Mouse (Mus musculus): Measurements from ENCODE around the gene Ugt1a1.

The Ugt1a1 gene

GRCm38 (mm10) chr1:88258361-88258760 lies 46.6 kb downstream of the Ugt1a1 start:
- in situ Hi-C loops (cut with MboI, MseI): no loop called here

GRCm38 (mm10) chr1:88258881-88259642 lies 47.3 kb downstream of the Ugt1a1 start:
- in situ Hi-C loops (cut with MboI, MseI): no loop called here

- in situ Hi-C loops (cut with MboI, MseI): loop anchor here (10.0 kb wide), 1 partner anchor 705 kb away; no protein-coding TSS in a partner anchor
Observed at GRCm38 (mm10) chr1:88259643-88260024, 47.9 kb downstream of the Ugt1a1 start.

DNA sequence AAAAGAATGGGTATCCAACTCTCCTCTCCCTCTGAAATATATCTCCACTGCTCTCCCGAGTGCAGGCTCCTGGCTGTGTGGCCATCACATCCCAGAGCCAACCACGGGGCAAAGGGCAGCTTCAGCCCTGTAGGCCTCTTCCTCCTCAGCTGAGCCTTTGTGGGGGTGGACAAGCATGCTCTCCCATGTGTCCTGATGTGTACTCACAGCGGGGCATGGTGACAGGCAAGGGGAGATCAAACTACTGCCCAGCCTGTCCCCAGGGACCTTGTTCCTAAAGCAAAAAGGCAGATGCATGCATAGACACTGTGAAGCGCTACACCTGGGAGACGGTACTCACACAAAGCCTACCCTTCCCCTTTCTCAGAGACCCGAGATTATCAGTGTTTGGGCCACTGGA lies 48.4 kb downstream of the Ugt1a1 start:
- in situ Hi-C loops (cut with MboI, MseI): loop anchor here (10.0 kb wide), 1 partner anchor 705 kb away; no protein-coding TSS in a partner anchor

DNA sequence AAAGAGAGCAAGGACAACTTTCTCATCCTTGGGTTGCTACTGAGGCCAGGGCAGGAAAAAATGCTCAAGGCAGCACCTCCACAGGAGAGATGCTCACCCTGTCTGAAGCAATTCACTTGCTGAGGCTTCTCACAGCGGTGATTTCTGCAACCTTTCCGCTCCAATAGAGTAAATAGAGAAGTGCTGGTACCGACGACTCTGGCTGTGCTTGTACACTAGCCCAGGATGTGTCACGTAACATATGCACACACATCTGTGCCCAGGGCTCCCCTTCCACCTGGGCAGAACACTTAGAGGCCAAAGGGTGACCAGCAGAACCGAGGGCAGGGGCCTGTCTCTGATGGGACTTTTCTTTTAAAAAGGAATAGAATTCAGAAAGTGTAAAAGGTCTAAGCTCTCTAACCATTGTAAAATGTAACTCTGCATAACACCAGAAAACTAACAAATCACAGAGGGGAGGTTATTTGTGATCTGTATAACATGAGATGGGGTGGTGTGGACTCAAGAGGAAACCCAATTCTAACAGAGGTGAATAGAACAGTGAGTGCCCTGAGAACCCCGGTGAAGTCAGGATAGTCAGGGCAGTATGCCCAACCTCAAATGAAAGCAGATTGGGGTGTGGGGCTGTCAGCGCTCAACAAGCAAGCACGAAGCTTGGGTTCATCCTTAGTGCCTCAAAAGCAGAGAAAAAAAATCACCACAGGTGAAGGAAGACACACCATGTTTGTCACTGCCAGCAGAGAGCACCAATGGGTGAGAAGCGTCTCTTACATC lies 49.0 kb downstream of the Ugt1a1 start:
- in situ Hi-C loops (cut with MboI, MseI): loop anchor here (10.0 kb wide), 1 partner anchor 706 kb away; no protein-coding TSS in a partner anchor

- in situ Hi-C loops (cut with MboI, MseI): loop anchor here (10.0 kb wide), 1 partner anchor 707 kb away; no protein-coding TSS in a partner anchor
Observed at GRCm38 (mm10) chr1:88261706-88262105, 49.9 kb downstream of the Ugt1a1 start.

DNA sequence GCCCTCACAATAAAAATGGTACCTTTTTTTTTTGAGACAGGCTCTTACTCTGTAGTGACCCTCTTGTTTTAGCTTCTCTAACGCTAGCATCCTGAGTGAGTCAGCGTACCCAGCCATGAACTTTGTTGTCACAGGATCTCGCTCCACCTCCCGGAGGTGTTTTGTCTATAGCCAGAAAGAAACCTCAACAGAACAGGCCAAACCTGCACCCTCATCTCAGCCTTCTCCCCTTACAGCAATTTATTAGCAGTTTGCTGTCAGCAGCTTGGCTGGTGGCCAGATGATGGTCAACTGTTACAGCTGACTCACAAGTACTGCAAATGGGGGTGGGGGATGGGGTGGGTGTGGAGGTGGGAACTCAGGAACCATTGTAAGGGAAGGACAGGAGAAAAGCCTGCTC lies 50.5 kb downstream of the Ugt1a1 start:
- in situ Hi-C loops (cut with MboI, MseI): loop anchor here (10.0 kb wide), 1 partner anchor 707 kb away; no protein-coding TSS in a partner anchor

DNA sequence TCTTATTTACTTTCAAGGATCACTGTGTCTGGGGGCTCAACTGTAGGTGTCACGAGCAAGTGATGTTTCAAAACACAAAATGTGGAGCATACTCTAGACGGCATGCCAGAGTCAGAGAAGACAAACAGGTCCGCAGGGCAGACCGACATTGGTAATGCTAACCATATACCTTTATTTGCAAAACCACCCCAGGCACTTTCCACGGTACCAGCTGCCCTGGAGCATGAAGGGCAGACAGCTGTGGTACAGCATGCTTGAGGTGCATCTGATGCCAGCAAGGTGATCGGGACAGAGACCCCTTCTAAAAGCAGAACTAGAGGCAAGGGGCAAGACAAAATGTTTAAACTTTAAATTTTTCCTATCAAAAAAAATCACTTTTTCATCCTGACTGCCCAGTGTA lies 51.2 kb downstream of the Ugt1a1 start:
- in situ Hi-C loops (cut with MboI, MseI): loop anchor here (10.0 kb wide), 1 partner anchor 708 kb away; no protein-coding TSS in a partner anchor

DNA sequence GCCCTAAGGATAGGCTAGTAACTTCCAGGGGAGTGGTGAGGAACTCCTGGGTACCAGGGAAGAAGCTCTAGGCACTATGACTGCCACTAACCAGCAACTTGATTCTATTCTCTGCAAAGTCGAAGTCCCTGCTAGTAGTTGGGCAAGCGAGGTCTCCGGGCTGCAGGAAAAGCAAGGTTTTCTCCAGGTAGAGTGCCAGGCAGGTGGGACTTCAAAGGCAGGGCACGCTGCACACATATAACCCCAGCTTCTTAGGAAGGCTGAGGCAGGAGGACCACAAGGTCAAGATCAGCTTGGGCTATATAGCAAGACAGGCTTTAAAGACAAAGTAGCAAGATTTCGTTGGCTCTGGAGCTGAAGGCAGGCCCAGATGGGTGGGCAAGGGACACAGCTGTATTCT lies 52.0 kb downstream of the Ugt1a1 start:
- in situ Hi-C loops (cut with MboI, MseI): loop anchor here (10.0 kb wide), 1 partner anchor 709 kb away; no protein-coding TSS in a partner anchor

DNA sequence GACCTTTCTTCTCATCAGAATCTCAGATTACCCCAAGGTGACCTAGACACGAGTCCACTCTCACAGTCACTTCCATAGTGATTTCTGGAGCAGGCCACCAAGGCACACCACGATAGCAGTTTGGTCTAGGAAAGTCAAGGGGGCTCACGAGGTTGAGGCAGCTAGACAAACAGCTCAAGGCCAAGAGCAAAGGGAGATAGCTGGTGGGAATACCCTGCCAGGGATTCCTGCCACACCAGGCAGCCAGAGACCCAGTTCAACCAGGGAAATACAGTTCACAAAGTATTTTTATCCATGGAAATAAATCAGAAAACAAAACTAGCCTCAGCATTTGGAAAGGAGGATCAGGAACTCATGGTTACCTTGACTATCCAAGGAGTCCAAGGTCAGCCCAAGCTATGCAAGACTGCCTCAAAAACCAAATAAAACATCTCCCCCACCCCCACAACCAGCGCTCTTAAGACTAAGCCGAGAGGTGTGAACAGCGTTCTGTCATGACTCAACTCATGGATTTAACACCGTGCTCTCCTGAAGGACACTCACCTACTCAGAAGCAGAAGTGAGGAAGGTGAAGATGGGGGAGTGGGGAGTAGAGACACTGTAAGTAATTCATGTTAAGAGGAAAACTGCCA lies 52.6 kb downstream of the Ugt1a1 start:
- in situ Hi-C loops (cut with MboI, MseI): loop anchor here (10.0 kb wide), 1 partner anchor 710 kb away; no protein-coding TSS in a partner anchor

- in situ Hi-C loops (cut with MboI, MseI): loop anchor here (10.0 kb wide), 1 partner anchor 710 kb away; no protein-coding TSS in a partner anchor
Observed at GRCm38 (mm10) chr1:88264869-88265240, 53.1 kb downstream of the Ugt1a1 start.

DNA sequence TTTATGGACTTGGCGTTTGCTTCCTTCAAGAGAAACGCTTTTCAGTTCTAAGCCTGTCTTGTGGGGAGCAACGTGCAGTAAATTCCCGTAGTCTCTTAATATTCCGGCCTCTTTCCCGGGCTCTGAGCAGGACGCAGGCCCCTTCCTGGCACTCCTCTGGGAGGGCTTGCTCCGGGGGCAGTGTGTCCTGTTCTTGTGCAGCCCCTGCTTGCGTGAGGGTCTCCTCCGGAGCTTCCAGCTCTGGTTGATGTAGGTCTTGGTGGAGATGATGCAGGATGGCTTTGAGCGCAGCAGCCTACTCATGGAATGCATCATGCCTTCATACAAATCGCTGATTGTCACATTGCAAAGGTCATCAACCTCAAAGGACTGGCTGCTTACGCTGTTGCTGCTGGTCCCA lies 54.4 kb downstream of the Ugt1a1 start:
- in situ Hi-C loops (cut with MboI, MseI): loop anchor here (10.0 kb wide), 1 partner anchor 711 kb away; no protein-coding TSS in a partner anchor

DNA sequence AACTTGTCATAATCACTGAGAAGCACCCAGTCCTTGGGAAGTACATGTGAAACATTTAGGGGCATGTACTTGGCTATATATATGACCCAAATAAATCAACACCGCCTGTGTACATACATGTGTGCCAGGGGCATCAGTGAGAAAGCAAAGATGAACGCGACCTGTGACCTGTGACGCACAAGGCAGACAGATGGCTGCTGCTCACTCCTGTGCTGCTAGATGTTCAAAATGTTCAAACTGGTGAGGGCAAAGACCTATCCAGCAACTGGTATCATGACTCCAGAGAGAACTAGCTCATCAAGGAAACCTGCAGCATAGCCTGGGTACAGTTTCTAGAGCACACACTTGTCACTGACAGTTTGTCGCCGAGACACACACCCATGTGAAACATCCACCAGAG lies 55.7 kb downstream of the Ugt1a1 start:
- in situ Hi-C loops (cut with MboI, MseI): loop anchor here (10.0 kb wide), 1 partner anchor 713 kb away; no protein-coding TSS in a partner anchor

- in situ Hi-C loops (cut with MboI, MseI): loop anchor here (10.0 kb wide), 1 partner anchor 713 kb away; no protein-coding TSS in a partner anchor
Observed at GRCm38 (mm10) chr1:88268070-88268469, 56.3 kb downstream of the Ugt1a1 start.
